Mouse (Mus musculus) olfactory bulb, adult 2 months (tissue): ENCODE measurements around the gene Sorbs2. TPM values are rescaled to one million over a fixed set of nuclear protein-coding genes. Genes with fewer than 3 reads are reported as not detected.

Source experiments
- H3K27ac ChIP-seq: fragments of 200-500 bp; 2 replicates; pipeline ENCODE4 v1.5.1; 2012; ENCODE audit warnings: low read depth, low read length; ENCODE audit not compliant: insufficient read depth
- H3K4me1 ChIP-seq: fragments of 200-500 bp; 2 replicates; pipeline ENCODE4 v1.6.1; 2012; ENCODE audit warnings: low read length; ENCODE audit not compliant: control insufficient read depth, insufficient read depth
- H3K4me3 ChIP-seq: fragments of 200-500 bp; 2 replicates; pipeline ENCODE4 v1.5.1; 2012; ENCODE audit warnings: mild to moderate bottlenecking, low read depth, low read length, moderate library complexity; ENCODE audit not compliant: insufficient read depth
- CTCF ChIP-seq: fragments of 200-500 bp; IDR thresholded peaks from 2 replicates; pipeline ENCODE4 v1.5.1; 2012; ENCODE audit warnings: low read depth, mild to moderate bottlenecking, low read length, moderate library complexity; ENCODE audit not compliant: insufficient read depth
- POLR2A ChIP-seq: fragments of 200-500 bp; IDR thresholded peaks from 2 replicates; pipeline ENCODE4 v1.6.1; 2012; ENCODE audit warnings: mild to moderate bottlenecking, low read depth, low read length, moderate library complexity; ENCODE audit not compliant: insufficient read depth
- WGBS: fragments of 180-500 bp; shearing (Covaris S2); methylation state at CpG from one replicate; pipeline ENCODE4 v1.1.7; 2018; 5-methylcytosine and 5-hydroxymethylcytosine counted together
- polyA plus RNA-seq: library from polyadenylated mRNA; stranded (reverse); fragments of >200 nt; gene quantifications from 2 replicates; pipeline ENCODE4 v1.2.4, GENCODE M21; 2012; ENCODE audit warnings: low replicate concordance; ENCODE audit not compliant: missing spikeins, insufficient read depth, insufficient read length

The Sorbs2 gene
- polyA plus RNA-seq, 1 experiment: not detected

DNA sequence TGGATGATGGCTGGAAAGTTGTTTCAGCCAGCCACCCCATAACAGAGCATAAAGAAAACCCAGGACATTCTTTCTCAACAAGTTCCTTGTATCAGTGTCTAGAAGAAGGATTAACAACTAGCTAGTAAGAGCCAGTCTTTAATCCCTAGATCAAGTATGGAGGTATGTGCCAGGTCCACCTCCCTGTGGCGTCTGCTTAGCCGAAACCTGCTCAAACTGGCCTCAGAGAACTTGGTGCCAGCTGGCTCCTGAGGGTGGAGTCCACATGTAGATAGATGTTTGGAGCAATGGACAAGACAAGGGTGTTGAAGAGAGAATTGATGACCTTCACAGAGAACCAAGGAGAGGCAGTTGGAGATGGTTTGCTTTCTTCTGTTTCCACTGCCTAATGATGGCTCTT lies 229.7 kb downstream of the Sorbs2 start:
- no peak overlapping the region for H3K4me3 ChIP-seq
- 99% methylated on average over 2 of the region's 2 CpGs for WGBS
- no peaks in the 10 kb centered on the region for H3K4me1 ChIP-seq
- H3K27ac ChIP-seq: no peak overlapping the region
- TF ChIP-seq CTCF: no peak
- TF ChIP-seq POLR2A: no peak

DNA sequence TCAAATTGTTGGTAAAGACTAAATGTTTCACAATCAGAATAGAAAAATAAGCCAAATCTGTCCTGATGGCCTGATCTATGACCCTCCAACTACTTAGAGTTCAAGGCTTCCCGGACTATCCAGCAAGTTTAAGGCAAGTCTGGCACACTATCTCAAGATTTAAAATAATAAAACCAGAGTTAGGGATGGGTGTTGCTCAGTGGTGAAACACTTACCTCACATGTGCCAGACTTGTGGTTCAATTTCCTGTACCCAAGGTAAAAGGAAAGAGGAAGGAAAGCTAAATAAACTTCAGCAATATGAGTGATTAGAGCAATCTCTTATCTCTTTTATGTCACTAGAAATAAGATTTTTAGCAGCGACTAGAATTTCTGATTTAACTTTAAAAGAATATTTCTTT lies 235.7 kb downstream of the Sorbs2 start:
- no peak overlapping the region for H3K27ac ChIP-seq
- 87% methylated on average over 2 of the region's 2 CpGs for WGBS
- H3K4me1 ChIP-seq: no peaks in the 10 kb centered on the region
- TF ChIP-seq POLR2A: no peak
- TF ChIP-seq CTCF: no peak
- no peak overlapping the region for H3K4me3 ChIP-seq

DNA sequence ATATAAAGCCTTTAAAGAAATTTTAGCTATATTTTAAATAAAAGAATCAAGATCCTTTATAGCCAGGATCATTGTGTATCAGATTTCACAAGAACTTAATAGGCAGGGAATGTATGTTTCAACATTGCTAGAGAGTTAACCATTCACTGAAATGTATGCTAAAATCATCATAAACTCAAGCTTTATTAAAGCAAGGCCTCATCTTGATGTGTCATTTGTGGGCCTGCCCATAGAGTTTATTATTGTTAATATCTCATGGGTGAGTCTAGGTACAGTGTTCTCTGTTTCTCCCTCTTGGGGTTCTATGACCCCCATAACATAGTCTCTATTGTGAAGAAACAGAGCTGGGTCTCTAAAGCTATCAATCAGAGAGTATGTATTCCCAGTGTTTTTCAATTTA lies 236.2 kb downstream of the Sorbs2 start:
- Histone ChIP-seq H3K4me3 (no peak overlapping the region), H3K4me1 (no peaks in the 10 kb centered on the region), H3K27ac (no peak overlapping the region)
- TF ChIP-seq CTCF (no peak), POLR2A (no peak)

DNA sequence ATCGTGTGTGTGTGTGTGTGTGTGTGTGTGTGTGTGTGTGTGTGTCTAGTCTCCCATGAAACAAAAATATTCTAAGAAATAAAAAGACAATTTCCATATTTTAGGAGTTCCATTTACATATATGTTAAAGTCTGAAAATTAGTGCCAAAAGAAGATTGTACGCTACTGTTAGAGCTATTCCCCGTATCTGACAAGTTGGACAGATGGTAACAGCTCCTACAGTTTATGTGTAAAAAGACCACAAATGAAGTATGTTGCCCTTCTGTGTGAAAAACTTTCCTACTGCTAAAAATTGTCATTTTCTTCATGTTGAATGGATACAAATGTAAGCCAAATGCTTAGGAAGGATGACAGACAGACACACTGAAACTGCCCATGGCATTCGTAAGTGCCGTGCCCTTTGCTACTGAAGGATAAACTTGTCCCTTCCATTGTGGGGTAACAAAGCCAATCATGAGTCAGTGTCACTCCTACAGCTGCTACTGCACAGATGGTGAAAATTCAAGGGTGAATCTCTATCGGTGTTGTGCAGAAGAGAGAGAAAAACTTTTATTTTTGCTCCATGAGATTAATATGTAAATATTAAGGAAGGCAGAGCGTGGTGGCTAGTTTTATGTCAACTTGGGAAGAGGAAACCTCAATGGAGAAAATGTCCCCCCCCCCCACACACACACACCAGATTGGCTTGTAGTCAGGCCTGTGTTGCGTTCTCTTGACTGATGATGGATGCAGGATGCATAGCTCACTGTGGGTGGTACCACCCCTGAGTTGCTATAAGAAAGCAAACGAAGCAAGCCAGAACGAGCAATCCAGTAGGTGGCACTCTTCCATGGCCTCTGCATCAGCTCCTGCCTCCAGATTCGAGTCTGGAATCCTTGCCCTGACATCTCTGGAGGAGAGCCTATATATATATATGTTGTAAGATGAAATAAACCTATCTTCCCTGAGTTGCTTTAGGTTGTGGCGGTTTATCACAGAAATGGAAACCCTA lies 244.2 kb downstream of the Sorbs2 start:
- Histone ChIP-seq H3K4me1 (no peaks in the 10 kb centered on the region), H3K4me3 (no peak overlapping the region), H3K27ac (no peak overlapping the region)
- WGBS: 75% methylated on average over 12 of the region's 12 CpGs
- TF ChIP-seq POLR2A (no peak), CTCF (no peak)

DNA sequence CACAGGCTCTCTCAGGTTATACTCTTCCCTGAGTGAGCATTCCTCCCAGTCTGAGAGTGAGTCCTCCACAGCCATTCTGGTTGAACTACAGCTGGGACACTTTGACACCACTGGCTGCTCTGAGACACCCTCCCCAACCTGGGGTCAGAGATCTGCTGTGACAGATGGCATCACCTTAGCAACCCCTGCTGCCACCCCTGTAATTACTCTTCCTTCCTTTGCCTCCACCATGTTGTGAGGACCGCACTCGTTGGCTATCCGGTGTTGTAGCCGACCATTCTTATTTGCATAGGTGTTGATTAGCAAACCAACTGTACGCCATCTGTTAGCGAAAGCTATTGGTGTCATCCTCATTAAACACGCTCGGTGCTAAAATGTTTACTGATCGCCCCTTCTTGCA lies 247.9 kb downstream of the Sorbs2 start:
- no peak for TF ChIP-seq CTCF
- TF ChIP-seq POLR2A: no peak
- no peak overlapping the region for H3K4me3 ChIP-seq
- no peak overlapping the region for H3K27ac ChIP-seq
- 69% methylated on average over 9 of the region's 9 CpGs for WGBS
- H3K4me1 ChIP-seq: no peaks in the 10 kb centered on the region

DNA sequence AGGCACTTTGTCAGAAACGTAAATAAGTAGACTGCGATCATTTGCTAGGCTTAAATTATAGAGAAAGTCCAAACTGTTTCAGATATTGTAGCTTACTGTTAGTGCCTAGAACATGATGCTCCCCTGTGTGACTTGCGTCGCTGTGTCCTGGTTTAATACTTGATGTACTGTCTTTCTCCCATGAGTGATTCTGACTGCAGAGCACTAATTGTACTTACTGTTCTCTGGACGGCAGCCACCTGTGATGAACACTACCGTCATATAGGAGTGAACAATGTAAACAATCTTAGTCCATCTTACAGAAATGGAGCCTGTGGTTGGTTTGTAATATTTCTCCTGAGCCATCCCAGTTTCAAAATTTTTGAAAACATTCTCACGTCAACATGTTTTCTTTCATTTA lies 248.4 kb downstream of the Sorbs2 start:
- no peaks in the 10 kb centered on the region for H3K4me1 ChIP-seq
- no peak overlapping the region for H3K4me3 ChIP-seq
- no peak overlapping the region for H3K27ac ChIP-seq
- 69% methylated on average over 7 of the region's 7 CpGs for WGBS
- TF ChIP-seq CTCF (no peak), POLR2A (no peak)

DNA sequence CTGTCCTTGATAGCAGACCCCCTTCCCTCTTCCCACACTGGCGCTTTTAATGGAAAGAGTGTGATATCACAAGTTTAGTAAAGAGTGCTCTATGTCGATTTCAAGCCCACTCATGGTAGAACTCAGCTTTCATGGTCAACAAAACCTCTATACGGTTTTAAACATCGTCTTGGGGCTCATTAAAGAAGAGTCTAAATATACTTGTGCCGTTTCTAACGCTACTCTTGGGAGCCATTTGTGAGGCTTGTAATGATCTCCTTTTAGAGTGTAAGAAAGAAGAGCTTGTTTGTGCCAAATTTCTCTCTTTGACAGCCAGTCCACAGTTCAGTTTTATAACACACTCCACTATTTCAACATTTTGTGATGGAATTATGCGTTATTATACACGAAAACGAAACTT lies 253.0 kb downstream of the Sorbs2 start:
- no peak overlapping the region for H3K4me3 ChIP-seq
- 74% methylated on average over 9 of the region's 9 CpGs for WGBS
- peaks cover 7% of the 10 kb centered on the region for H3K4me1 ChIP-seq
- no peak for TF ChIP-seq POLR2A
- TF ChIP-seq CTCF: no peak
- H3K27ac ChIP-seq: no peak overlapping the region

DNA sequence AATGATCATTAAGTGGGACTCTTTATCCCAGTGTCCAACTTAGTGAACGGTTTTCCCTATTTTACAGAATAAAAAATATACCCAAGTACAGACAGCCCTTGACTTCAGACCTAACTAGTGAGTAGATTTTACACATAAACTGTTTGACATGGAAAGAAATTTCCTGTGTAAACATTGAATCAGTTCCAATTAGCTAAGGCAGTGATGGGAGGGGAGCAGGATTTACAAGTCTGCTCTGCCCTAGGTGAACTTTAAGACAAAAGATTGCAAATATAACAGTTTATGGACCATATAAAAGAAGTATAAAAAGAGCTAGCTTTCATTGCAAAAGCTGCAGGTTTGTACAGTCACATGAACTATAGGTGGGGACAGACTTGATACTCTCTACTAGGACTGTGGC lies 253.5 kb downstream of the Sorbs2 start:
- no peak overlapping the region for H3K4me3 ChIP-seq
- TF ChIP-seq POLR2A: no peak
- TF ChIP-seq CTCF: no peak
- H3K4me1 ChIP-seq: peaks cover 7% of the 10 kb centered on the region
- H3K27ac ChIP-seq: no peak overlapping the region
- 92% methylated on average over 1 of the region's 1 CpGs for WGBS

DNA sequence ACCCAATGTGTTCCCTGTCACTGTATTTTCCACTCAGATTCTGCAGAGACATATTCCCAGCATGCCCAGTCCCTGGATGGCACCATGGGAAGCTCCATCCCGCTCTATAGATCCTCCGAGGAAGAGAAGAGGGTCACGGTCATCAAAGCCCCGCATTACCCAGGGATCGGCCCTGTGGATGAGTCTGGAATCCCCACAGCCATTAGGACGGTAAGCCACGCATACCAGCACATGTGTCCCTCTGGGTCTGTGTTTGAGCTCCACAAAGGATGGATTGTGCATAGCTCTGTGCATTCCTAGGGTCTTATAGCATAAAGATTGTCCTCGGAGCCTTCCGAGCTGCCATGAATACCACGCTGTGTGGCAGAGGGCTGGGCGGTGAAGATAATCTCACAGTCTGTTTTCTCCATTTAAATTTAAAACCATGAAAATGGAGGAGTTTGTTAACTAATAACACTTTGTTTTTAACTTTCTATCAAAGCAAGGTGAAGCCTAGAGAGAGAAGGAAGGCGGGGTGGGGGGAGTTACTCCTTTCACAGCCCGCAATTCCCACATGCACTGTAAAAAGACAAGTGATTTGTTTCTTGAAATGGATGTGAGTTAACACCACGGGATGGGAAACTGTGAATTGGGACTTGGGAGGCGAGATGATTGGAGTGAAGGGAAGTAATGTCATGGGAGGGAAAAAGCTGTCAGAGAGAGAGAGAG lies 255.5 kb downstream of the Sorbs2 start:
- no peak overlapping the region for H3K4me3 ChIP-seq
- peaks cover 7% of the 10 kb centered on the region for H3K4me1 ChIP-seq
- 56% methylated on average over 15 of the region's 15 CpGs for WGBS
- TF ChIP-seq CTCF (no peak), POLR2A (no peak)
- H3K27ac ChIP-seq: peak overlapping the region; percentile 7; the same call in 1 of the 2 replicates
